Mouse (Mus musculus) MEL (cell line): Measurements from ENCODE around the gene Msmp. TPM values are rescaled to one million over a fixed set of nuclear protein-coding genes. Genes with fewer than 3 reads are reported as not detected.

ENCODE experiments used
- DNase-seq: peaks from one replicate; pipeline ENCODE4 v3.0.0; 2011; ENCODE audit warnings: low read depth, low spot score
- H3K27ac ChIP-seq: 2 replicates; pipeline ENCODE4 v1.5.1; 2012; ENCODE audit warnings: low read depth, mild to moderate bottlenecking, control low read depth, low read length, moderate library complexity; ENCODE audit not compliant: control insufficient read depth
- H3K27me3 ChIP-seq, 2 experiments: fragments of 150-350 bp in 1 of 2; sonication (generic) in 1 of 2; 2 replicates each; pipeline ENCODE4 v1.6.1; 2012; ENCODE audit warnings: low read length in 2 of 2, mild to moderate bottlenecking in 2 of 2, improper control_type of control experiment in 1 of 2, moderate library complexity in 1 of 2; ENCODE audit not compliant: insufficient read depth in 2 of 2, control insufficient read depth in 1 of 2
- H3K36me3 ChIP-seq, 2 experiments: 2 replicates each; pipeline ENCODE4 v1.6.1; 2012 to 2014; ENCODE audit warnings: low read length in 2 of 2, improper control_type of control experiment in 1 of 2, inconsistent platforms in 1 of 2, mild to moderate bottlenecking in 1 of 2; ENCODE audit not compliant: insufficient read depth in 2 of 2, control insufficient read depth in 1 of 2
- H3K4me1 ChIP-seq, 2 experiments: fragments of 150-350 bp in 1 of 2; sonication (generic) in 1 of 2; 2 replicates each; pipeline ENCODE4 v1.6.1; 2012; ENCODE audit warnings: low read length in 2 of 2, improper control_type of control experiment in 1 of 2, mild to moderate bottlenecking in 1 of 2; ENCODE audit not compliant: insufficient read depth in 2 of 2, control insufficient read depth in 1 of 2
- H3K4me3 ChIP-seq, 2 experiments: fragments of 150-350 bp in 1 of 2; sonication (generic) in 1 of 2; 2 replicates each; pipeline ENCODE4 v1.5.1; 2012; ENCODE audit warnings: low read depth in 2 of 2, low read length in 2 of 2, mild to moderate bottlenecking in 2 of 2, moderate library complexity in 2 of 2, control low read depth in 1 of 2, improper control_type of control experiment in 1 of 2; ENCODE audit not compliant: control insufficient read depth in 1 of 2, insufficient read depth in 1 of 2
- H3K79me2 ChIP-seq: 2 replicates; pipeline ENCODE4 v1.6.1; 2012; ENCODE audit warnings: mild to moderate bottlenecking, low read length, moderate library complexity; ENCODE audit not compliant: control insufficient read depth, poor library complexity, insufficient read depth
- H3K9ac ChIP-seq: 2 replicates; pipeline ENCODE4 v1.6.1; 2012; ENCODE audit warnings: low read depth, mild to moderate bottlenecking, control low read depth, low read length, moderate library complexity; ENCODE audit not compliant: control insufficient read depth, poor library complexity, severe bottlenecking
- H3K9me3 ChIP-seq: fragments of 150-350 bp; sonication (generic); replicated peaks from 2 replicates; pipeline ENCODE4 v1.6.1; 2012; ENCODE audit warnings: mild to moderate bottlenecking, low read length, improper control_type of control experiment, moderate library complexity; ENCODE audit not compliant: insufficient read depth
- BHLHE40 ChIP-seq: IDR thresholded peaks from 2 replicates; pipeline ENCODE4 v1.6.1; 2012; ENCODE audit warnings: low read depth, mild to moderate bottlenecking, inconsistent platforms, low read length, improper control_type of control experiment, borderline replicate concordance
- CHD1 ChIP-seq: IDR thresholded peaks from 2 replicates; pipeline ENCODE4 v1.6.1; 2012; ENCODE audit warnings: low read depth, mild to moderate bottlenecking, inconsistent platforms, low read length, improper control_type of control experiment
- CHD2 ChIP-seq: IDR thresholded peaks from 2 replicates; pipeline ENCODE4 v1.6.1; 2011; ENCODE audit warnings: low read length, improper control_type of control experiment
- E2F4 ChIP-seq: IDR thresholded peaks from 2 replicates; pipeline ENCODE4 v1.6.1; 2011; ENCODE audit warnings: low read depth, low read length, improper control_type of control experiment, borderline replicate concordance
- ELF1 ChIP-seq: IDR thresholded peaks from 2 replicates; pipeline ENCODE4 v1.6.1; 2014; ENCODE audit warnings: low read depth, mild to moderate bottlenecking, inconsistent platforms, low read length, improper control_type of control experiment, moderate library complexity
- GABPA ChIP-seq: IDR thresholded peaks from 2 replicates; pipeline ENCODE4 v1.6.1; 2012; ENCODE audit warnings: low read depth, mild to moderate bottlenecking, inconsistent platforms, low read length, improper control_type of control experiment, moderate library complexity
- HCFC1 ChIP-seq: IDR thresholded peaks from 2 replicates; pipeline ENCODE4 v1.6.1; 2012; ENCODE audit warnings: low read depth, mild to moderate bottlenecking, inconsistent platforms, low read length, improper control_type of control experiment, moderate library complexity
- JUND ChIP-seq: IDR thresholded peaks from 2 replicates; pipeline ENCODE4 v1.6.1; 2011; ENCODE audit warnings: low read depth, mild to moderate bottlenecking, improper control_type of control experiment, low read length
- KAT2A ChIP-seq: conservative IDR thresholded peaks from 2 replicates; pipeline ENCODE4 v1.6.1; 2012; ENCODE audit warnings: low read depth, low read length, improper control_type of control experiment, inconsistent platforms
- MAFK ChIP-seq: IDR thresholded peaks from 2 replicates; pipeline ENCODE4 v1.6.1; 2011; ENCODE audit warnings: low read depth, mild to moderate bottlenecking, low read length, improper control_type of control experiment, borderline replicate concordance
- MAX ChIP-seq: IDR thresholded peaks from 2 replicates; pipeline ENCODE4 v1.6.1; 2011; ENCODE audit warnings: low read length, improper control_type of control experiment
- MAZ ChIP-seq: IDR thresholded peaks from 2 replicates; pipeline ENCODE4 v1.6.1; 2012; ENCODE audit warnings: low read depth, mild to moderate bottlenecking, inconsistent platforms, low read length, improper control_type of control experiment
- MEF2A ChIP-seq: IDR thresholded peaks from 2 replicates; pipeline ENCODE4 v1.6.1; 2014; ENCODE audit warnings: low read depth, mild to moderate bottlenecking, inconsistent platforms, low read length, improper control_type of control experiment; ENCODE audit not compliant: poor library complexity, insufficient replicate concordance, severe bottlenecking; ENCODE audit errors: extremely low read depth
- MXI1 ChIP-seq: IDR thresholded peaks from 2 replicates; pipeline ENCODE4 v1.6.1; 2011; ENCODE audit warnings: mild to moderate bottlenecking, low read depth, low read length, improper control_type of control experiment
- NELFE ChIP-seq: IDR thresholded peaks from 2 replicates; pipeline ENCODE4 v1.6.1; 2011; ENCODE audit warnings: low read depth, low read length, improper control_type of control experiment
- NRF1 ChIP-seq: IDR thresholded peaks from 2 replicates; pipeline ENCODE4 v1.6.1; 2014; ENCODE audit warnings: low read depth, mild to moderate bottlenecking, inconsistent platforms, low read length, improper control_type of control experiment, moderate library complexity; ENCODE audit not compliant: poor library complexity, insufficient read depth, severe bottlenecking
- POLR2A ChIP-seq, 2 experiments: IDR thresholded peaks; 2 replicates each; pipeline ENCODE4 v1.6.1; 2011 to 2012; ENCODE audit warnings: low read length in 2 of 2, mild to moderate bottlenecking in 2 of 2, control low read depth in 1 of 2, improper control_type of control experiment in 1 of 2, low read depth in 1 of 2, moderate library complexity in 1 of 2; ENCODE audit not compliant: control insufficient read depth in 1 of 2, insufficient read depth in 1 of 2, poor library complexity in 1 of 2
- POLR2AphosphoS2 ChIP-seq: IDR thresholded peaks from 2 replicates; pipeline ENCODE4 v1.6.1; 2011; ENCODE audit warnings: low read length, improper control_type of control experiment
- POLR2AphosphoS5 ChIP-seq: IDR thresholded peaks from 2 replicates; pipeline ENCODE4 v1.6.1; 2012; ENCODE audit warnings: low read depth, borderline replicate concordance, mild to moderate bottlenecking, inconsistent platforms, low read length, moderate library complexity, mixed read lengths
- RAD21 ChIP-seq: IDR thresholded peaks from 2 replicates; pipeline ENCODE4 v1.6.1; 2011; ENCODE audit warnings: mild to moderate bottlenecking, low read depth, low read length, improper control_type of control experiment
- RCOR1 ChIP-seq: IDR thresholded peaks from 2 replicates; pipeline ENCODE4 v1.6.1; 2012; ENCODE audit warnings: low read depth, mild to moderate bottlenecking, inconsistent platforms, low read length, improper control_type of control experiment
- SIN3A ChIP-seq: IDR thresholded peaks from 2 replicates; pipeline ENCODE4 v1.6.1; 2012; ENCODE audit warnings: low read length, improper control_type of control experiment, inconsistent platforms
- SMC3 ChIP-seq: IDR thresholded peaks from 2 replicates; pipeline ENCODE4 v1.6.1; 2011; ENCODE audit warnings: low read depth, low read length, improper control_type of control experiment
- TAL1 ChIP-seq: IDR thresholded peaks from 2 replicates; pipeline ENCODE4 v1.6.1; 2012; ENCODE audit warnings: mild to moderate bottlenecking, inconsistent platforms, low read length, moderate library complexity, mixed read lengths
- TBP ChIP-seq: IDR thresholded peaks from 2 replicates; pipeline ENCODE4 v1.8.0; 2011; ENCODE audit warnings: low read depth, low read length, improper control_type of control experiment
- TCF12 ChIP-seq: IDR thresholded peaks from 2 replicates; pipeline ENCODE4 v1.6.1; 2014; ENCODE audit warnings: low read depth, mild to moderate bottlenecking, inconsistent platforms, low read length, improper control_type of control experiment, moderate library complexity
- UBTF ChIP-seq: IDR thresholded peaks from 2 replicates; pipeline ENCODE4 v1.6.1; 2012; ENCODE audit warnings: low read depth, mild to moderate bottlenecking, inconsistent platforms, low read length, improper control_type of control experiment, moderate library complexity, borderline replicate concordance; ENCODE audit not compliant: insufficient read depth
- ZKSCAN1 ChIP-seq: IDR thresholded peaks from 2 replicates; pipeline ENCODE4 v1.6.1; 2012; ENCODE audit warnings: low read depth, mild to moderate bottlenecking, inconsistent platforms, low read length, improper control_type of control experiment, moderate library complexity
- ZMIZ1 ChIP-seq: IDR thresholded peaks from 2 replicates; pipeline ENCODE4 v1.6.1; 2012; ENCODE audit warnings: low read depth, mild to moderate bottlenecking, inconsistent platforms, low read length, improper control_type of control experiment, moderate library complexity
- ZNF384 ChIP-seq: IDR thresholded peaks from 2 replicates; pipeline ENCODE4 v1.6.1; 2012; ENCODE audit warnings: low read depth, mild to moderate bottlenecking, inconsistent platforms, low read length, improper control_type of control experiment
- polyA plus RNA-seq, 2 experiments: library from polyadenylated mRNA; stranded (reverse) in 1 of 2; unstranded in 1 of 2; fragments of >175 nt in 1 of 2; fragments of >200 nt in 1 of 2; gene quantifications; 2 replicates each; pipeline versions ENCODE4 v1.2.1 to v1.2.4; 2012; ENCODE audit warnings: low replicate concordance in 2 of 2, low read depth in 1 of 2; ENCODE audit not compliant: insufficient read length in 2 of 2, insufficient read depth in 1 of 2, missing spikeins in 1 of 2
- total RNA-seq: library from RNA; depleted of rRNA; stranded (reverse); fragments of 300-350 nt; gene quantifications from 2 replicates; pipeline ENCODE4 v1.2.3, GENCODE M21; 2012

The Msmp gene
- total and polyA plus RNA-seq, 3 experiments: 0.73 to 2.5 TPM; not detected in 1

DNA sequence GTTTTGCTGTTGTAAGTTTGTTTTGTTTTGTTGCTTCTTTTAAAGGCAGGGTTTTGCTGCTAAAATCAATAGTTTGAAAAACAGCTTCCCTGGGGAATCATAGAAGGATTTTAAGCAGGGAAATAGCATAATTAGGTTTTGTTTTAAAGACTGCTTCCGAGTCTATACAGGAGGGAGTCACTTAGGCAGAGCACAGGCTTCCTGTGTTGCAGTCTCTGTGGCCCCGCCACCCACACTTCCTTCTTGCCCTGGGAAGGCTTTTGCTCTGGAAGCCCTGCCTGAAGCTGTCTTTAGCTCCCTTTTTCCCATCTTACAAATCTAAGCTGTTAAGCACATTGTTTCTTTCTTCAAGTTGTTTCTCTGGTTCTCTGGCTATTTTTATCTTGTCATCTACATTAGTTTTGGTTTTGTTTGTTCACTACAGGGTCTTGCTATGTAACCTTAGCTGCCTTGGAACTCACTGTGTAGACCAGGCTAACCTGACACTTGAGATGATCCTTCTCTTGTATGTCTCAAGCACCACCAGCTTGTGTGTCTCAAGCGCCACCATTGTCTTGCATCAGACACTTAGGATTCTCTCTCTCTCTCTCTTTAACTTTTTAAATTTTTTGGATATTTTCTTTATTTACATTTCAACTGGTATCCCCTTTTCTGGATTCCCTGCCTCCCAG lies 28.9 kb upstream of the Msmp start:
- peaks cover 0 to 15% of the 10 kb centered on the region in 2 experiments; a peak in 2 of 4 replicates for H3K36me3 ChIP-seq
- no peaks in the 10 kb centered on the region for H3K79me2 ChIP-seq
- TF ChIP-seq ELF1 (peak; percentile 93), BHLHE40 (no peak), MAX (no peak), TCF12 (peak; percentile 53; the same call in 1 of the 2 replicates), POLR2AphosphoS2 (no peak), MAFK (no peak), TBP (peak; percentile 86), NRF1 (no peak), ZMIZ1 (0 out of 2 replicates have a peak, but pooled peaks have one; percentile 24), KAT2A (peak; percentile 53; the same call in 1 of the 2 replicates), JUND (no peak; the same call in 1 of the 2 replicates), TAL1 (no peak), ZNF384 (no peak), SMC3 (no peak), ZKSCAN1 (no peak), GABPA (no peak), RAD21 (no peak), CHD2 (no peak), HCFC1 (peak; percentile 87), NELFE (peak; percentile 67), POLR2A (IDR thresholded peaks at IDR 0.05; ENCODE audit: control insufficient read depth in 1 of 2, insufficient read depth in 1 of 2, low read depth in 1 of 2, low read length in 2 of 2, poor library complexity in 1 of 2) (peak; percentile 29 to 67; a peak in 2 of 4 replicates), UBTF (no peak), SIN3A (peak; percentile 50; the same call in 1 of the 2 replicates), POLR2AphosphoS5 (no peak), CHD1 (no peak), RCOR1 (no peak), MAZ (peak; percentile 82), E2F4 (no peak), MXI1 (no peak), MEF2A (no peak)
- H3K27ac ChIP-seq: peak overlapping the region; percentile 93
- peak overlapping the region; percentile 71 for H3K9ac ChIP-seq
- no peaks in the 10 kb centered on the region for H3K27me3 ChIP-seq
- peaks cover 3 to 5% of the 10 kb centered on the region in 2 experiments; a peak in 3 of 4 replicates for H3K4me1 ChIP-seq
- no peaks in the 10 kb centered on the region for H3K9me3 ChIP-seq
- DNase-seq: peak; percentile 92
- peak overlapping the region; percentile 35 to 41 for H3K4me3 ChIP-seq
